Mouse (Mus musculus) lung, adult 2 months (tissue): ENCODE data around the gene Popdc2.

Source experiments
- CTCF ChIP-seq: fragments of 200-500 bp; IDR thresholded peaks from 2 replicates; pipeline ENCODE4 v1.5.1; 2011; ENCODE audit warnings: mild to moderate bottlenecking, low read length, control low read depth; ENCODE audit not compliant: insufficient read depth
- POLR2A ChIP-seq: fragments of 200-500 bp; IDR thresholded peaks from 2 replicates; pipeline ENCODE4 v1.6.1; 2011; ENCODE audit warnings: low read depth, mild to moderate bottlenecking, control low read depth, low read length, borderline replicate concordance; ENCODE audit errors: extremely low read depth

- TF ChIP-seq CTCF, result no peak
- no peak for TF ChIP-seq POLR2A
Measured at GRCm38 (mm10) chr16:38369992-38370484, 8.0 kb downstream of the Popdc2 start.
